Mouse (Mus musculus) kidney, postnatal 36 days (tissue): ENCODE results near the gene Phb.
"Not testable (repeated sequence)": the region's sequence is repeated elsewhere in the genome, so short reads cannot be mapped to it uniquely, and the experiment has no call there.

Source experiments
- DNase-seq, 2 experiments: peaks; one replicate each; pipeline ENCODE4 v3.0.0; 2021 to 2022; ENCODE audit warnings: mixed read lengths in 2 of 2

Gene Phb

GRCm38 (mm10) chr11:95650981-95651380, 15.8 kb upstream of the Phb start:
- peak in 1 of 2 experiments; percentile 42 for DNase-seq

GRCm38 (mm10) chr11:95657449-95657848, 9.3 kb upstream of the Phb start:
- no peak for DNase-seq

- peak; percentile 73 to 79 for DNase-seq
These were observed 420 bp downstream of the Phb start for GRCm38 (mm10) chr11:95667177-95667576.

- DNase-seq, result not testable (repeated sequence)
These were observed 1.3 kb downstream of the Phb start for GRCm38 (mm10) chr11:95668086-95668485.

GRCm38 (mm10) chr11:95675498-95675897, 8.7 kb downstream of the Phb start:
- DNase-seq, result no peak

- DNase-seq, result peak; percentile 31 to 65
These were observed 9.6 kb downstream of the Phb start for GRCm38 (mm10) chr11:95676307-95676706.

- DNase-seq, result no peak
These were observed 11.4 kb downstream of the Phb start for GRCm38 (mm10) chr11:95677925-95678701.

GRCm38 (mm10) chr11:95681995-95682601, 15.3 kb downstream of the Phb start:
- no peak for DNase-seq

- no peak for DNase-seq
These were observed 16.2 kb downstream of the Phb start for GRCm38 (mm10) chr11:95682946-95683345.

GRCm38 (mm10) chr11:95686031-95686430, 19.3 kb downstream of the Phb start:
- peak; percentile 75 to 81 for DNase-seq

- DNase-seq, result peak; percentile 14 to 42
These were observed 20.4 kb downstream of the Phb start for GRCm38 (mm10) chr11:95687084-95687656.

- peak; percentile 60 to 72 for DNase-seq
These were observed 21.8 kb downstream of the Phb start for GRCm38 (mm10) chr11:95688515-95688914.

- peak; percentile 23 to 42 for DNase-seq
These were observed 22.2 kb downstream of the Phb start for GRCm38 (mm10) chr11:95688981-95689380.

GRCm38 (mm10) chr11:95689544-95689943, 22.8 kb downstream of the Phb start:
- no peak for DNase-seq

GRCm38 (mm10) chr11:95698541-95698940, 31.8 kb downstream of the Phb start:
- DNase-seq, result no peak

- DNase-seq, result no peak
These were observed 34.3 kb downstream of the Phb start for GRCm38 (mm10) chr11:95700778-95701739.

GRCm38 (mm10) chr11:95704032-95704969, 37.5 kb downstream of the Phb start:
- DNase-seq, result no peak

GRCm38 (mm10) chr11:95704970-95705330, 38.2 kb downstream of the Phb start:
- no peak for DNase-seq

- DNase-seq, result no peak
These were observed 42.8 kb downstream of the Phb start for GRCm38 (mm10) chr11:95709534-95710040.

- DNase-seq, result no peak
These were observed 43.7 kb downstream of the Phb start for GRCm38 (mm10) chr11:95710478-95710877.

- DNase-seq, result peak; percentile 49 to 61
These were observed 45.4 kb downstream of the Phb start for GRCm38 (mm10) chr11:95712085-95712562.
